Mouse (Mus musculus) E14TG2a.4 (cell line): Measurements from ENCODE around the gene Kcnh1.

Source experiments
- H3K27me3 ChIP-seq: 2 replicates; pipeline ENCODE4 v1.6.1; 2014; ENCODE audit warnings: low read length, control low read depth; ENCODE audit not compliant: insufficient read depth
- H3K36me3 ChIP-seq: 2 replicates; pipeline ENCODE4 v1.6.1; 2014; ENCODE audit warnings: low read length, control low read depth; ENCODE audit not compliant: insufficient read depth
- H3K4me1 ChIP-seq: replicated peaks from 2 replicates; pipeline ENCODE4 v1.6.1; 2014; ENCODE audit warnings: low read depth, low read length, control low read depth
- H3K4me3 ChIP-seq: replicated peaks from 2 replicates; pipeline ENCODE4 v1.5.1; 2014; ENCODE audit warnings: mild to moderate bottlenecking, low read length
- H3K9me3 ChIP-seq: 2 replicates; pipeline ENCODE4 v1.6.1; 2014; ENCODE audit warnings: low read length, control low read depth
- CTCF ChIP-seq: conservative IDR thresholded peaks from 2 replicates; pipeline ENCODE4 v1.5.1; 2014; ENCODE audit warnings: low read length
- NANOG ChIP-seq: IDR thresholded peaks from 2 replicates; pipeline ENCODE4 v1.6.1; 2014; ENCODE audit warnings: borderline replicate concordance, low read length, mixed read lengths
- POU5F1 ChIP-seq: IDR thresholded peaks from 2 replicates; pipeline ENCODE4 v1.6.1; 2014; ENCODE audit warnings: low read length, borderline replicate concordance

Kcnh1 gene

GRCm38 (mm10) chr1:192343996-192344395 lies 153.4 kb downstream of the Kcnh1 start:
- no peak overlapping the region for H3K4me3 ChIP-seq
- peaks cover 4% of the 10 kb centered on the region; the same call in 1 of the 2 replicates for H3K9me3 ChIP-seq
- H3K4me1 ChIP-seq: no peaks in the 10 kb centered on the region
- TF ChIP-seq CTCF (no peak), POU5F1 (no peak), NANOG (no peak)
- peaks cover 10% of the 10 kb centered on the region; the same call in 1 of the 2 replicates for H3K27me3 ChIP-seq
- H3K36me3 ChIP-seq: no peaks in the 10 kb centered on the region

GRCm38 (mm10) chr1:192347327-192347726 lies 156.8 kb downstream of the Kcnh1 start:
- Histone ChIP-seq H3K27me3 (0 out of 2 replicates have a peak, but pooled peaks cover 2% of the 10 kb centered on the region), H3K4me1 (no peaks in the 10 kb centered on the region), H3K9me3 (peaks cover 4% of the 10 kb centered on the region; the same call in 1 of the 2 replicates), H3K36me3 (no peaks in the 10 kb centered on the region), H3K4me3 (no peak overlapping the region)
- TF ChIP-seq POU5F1 (no peak), CTCF (no peak), NANOG (no peak)

- H3K4me3 ChIP-seq: no peak overlapping the region
- TF ChIP-seq CTCF: no peak
- no peak for TF ChIP-seq NANOG
- no peak for TF ChIP-seq POU5F1
- no peaks in the 10 kb centered on the region for H3K27me3 ChIP-seq
- no peaks in the 10 kb centered on the region for H3K36me3 ChIP-seq
- no peaks in the 10 kb centered on the region for H3K9me3 ChIP-seq
- no peaks in the 10 kb centered on the region for H3K4me1 ChIP-seq
Measured at GRCm38 (mm10) chr1:192356231-192356630, 165.7 kb downstream of the Kcnh1 start.

- Histone ChIP-seq H3K9me3 (no peaks in the 10 kb centered on the region), H3K36me3 (no peaks in the 10 kb centered on the region), H3K4me3 (no peak overlapping the region), H3K4me1 (peaks cover 8% of the 10 kb centered on the region), H3K27me3 (no peaks in the 10 kb centered on the region)
- no peak for TF ChIP-seq POU5F1
- TF ChIP-seq NANOG: no peak
- TF ChIP-seq CTCF: no peak
Measured at GRCm38 (mm10) chr1:192359212-192359611, 168.6 kb downstream of the Kcnh1 start.

- H3K27me3 ChIP-seq: no peaks in the 10 kb centered on the region
- H3K4me1 ChIP-seq: no peaks in the 10 kb centered on the region
- no peak overlapping the region for H3K4me3 ChIP-seq
- TF ChIP-seq POU5F1 (no peak), CTCF (no peak), NANOG (no peak)
- H3K9me3 ChIP-seq: no peaks in the 10 kb centered on the region
- no peaks in the 10 kb centered on the region for H3K36me3 ChIP-seq
Measured at GRCm38 (mm10) chr1:192368336-192368735, 177.8 kb downstream of the Kcnh1 start.

- H3K4me1 ChIP-seq: no peaks in the 10 kb centered on the region
- H3K4me3 ChIP-seq: no peak overlapping the region
- TF ChIP-seq NANOG: no peak
- no peak for TF ChIP-seq POU5F1
- TF ChIP-seq CTCF: no peak
- H3K9me3 ChIP-seq: no peaks in the 10 kb centered on the region
- no peaks in the 10 kb centered on the region for H3K36me3 ChIP-seq
- H3K27me3 ChIP-seq: no peaks in the 10 kb centered on the region
Measured at GRCm38 (mm10) chr1:192371943-192372614, 181.5 kb downstream of the Kcnh1 start.

- no peak overlapping the region for H3K4me3 ChIP-seq
- no peaks in the 10 kb centered on the region for H3K36me3 ChIP-seq
- no peaks in the 10 kb centered on the region for H3K27me3 ChIP-seq
- H3K9me3 ChIP-seq: peaks cover 6% of the 10 kb centered on the region; the same call in 1 of the 2 replicates
- no peak for TF ChIP-seq CTCF
- TF ChIP-seq NANOG: no peak
- TF ChIP-seq POU5F1: no peak
- H3K4me1 ChIP-seq: peaks cover 12% of the 10 kb centered on the region
Measured at GRCm38 (mm10) chr1:192378546-192379075, 188.0 kb downstream of the Kcnh1 start.

- no peak for TF ChIP-seq NANOG
- TF ChIP-seq POU5F1: no peak
- TF ChIP-seq CTCF: no peak
- no peak overlapping the region for H3K4me3 ChIP-seq
- H3K27me3 ChIP-seq: no peaks in the 10 kb centered on the region
- H3K4me1 ChIP-seq: peaks cover 12% of the 10 kb centered on the region
- H3K36me3 ChIP-seq: no peaks in the 10 kb centered on the region
- peaks cover 6% of the 10 kb centered on the region; the same call in 1 of the 2 replicates for H3K9me3 ChIP-seq
Measured at GRCm38 (mm10) chr1:192380596-192381041, 190.0 kb downstream of the Kcnh1 start.

GRCm38 (mm10) chr1:192387624-192388023 lies 197.1 kb downstream of the Kcnh1 start:
- Histone ChIP-seq H3K9me3 (no peaks in the 10 kb centered on the region), H3K4me1 (no peaks in the 10 kb centered on the region), H3K27me3 (no peaks in the 10 kb centered on the region), H3K36me3 (no peaks in the 10 kb centered on the region), H3K4me3 (no peak overlapping the region)
- TF ChIP-seq POU5F1 (no peak), NANOG (no peak), CTCF (no peak)
